Mouse (Mus musculus): Measurements from ENCODE around the gene Spo11. TPM values are rescaled to one million over a fixed set of nuclear protein-coding genes. Genes with fewer than 3 reads are reported as not detected.

Gene Spo11
- total and polyA plus RNA-seq, 3 experiments: 0.16 to 0.34 TPM; not detected in 1

- in situ Hi-C loops (cut with MboI; ENCODE audit: low pct_ligation_motif_present, low pct_unique_long_range_greater_than_20kb, low sequenced_read_pairs): loop anchor here (25.0 kb wide), 1 partner anchor 151 kb away; the partner anchor contains the start of gene Pck1
- H3K4me3 ChIP-seq (replicated peaks in 1 of 3; ENCODE audit: low read depth in 2 of 3, low read length in 2 of 3, poor library complexity in 1 of 3): no peak overlapping the region
- H3K4me1 ChIP-seq (ENCODE audit: control insufficient read depth in 1 of 2, insufficient read depth in 2 of 2): peaks cover 0 to 21% of the 10 kb centered on the region in 2 experiments; a peak in 2 of 4 replicates
- dilution Hi-C loops (cut with MboI; ENCODE audit: extremely low pct_ligation_motif_present, extremely low pct_unique_long_range_greater_than_20kb, low sequenced_read_pairs): no loop called here
- no peaks in the 10 kb centered on the region for H3K27me3 ChIP-seq (replicated peaks)
- no peak overlapping the region for H3K9ac ChIP-seq (ENCODE audit: insufficient read depth, low read depth)
- TF ChIP-seq ZC3H11A (IDR thresholded peaks at IDR 0.05; ENCODE audit: low read depth, low read length): no peak
- TF ChIP-seq EP300 (IDR thresholded peaks at IDR 0.05; ENCODE audit: low read length): no peak
- no peaks in the 10 kb centered on the region for H3K9me3 ChIP-seq (replicated peaks; ENCODE audit: low read length)
- no peaks in the 10 kb centered on the region for H3K79me2 ChIP-seq (replicated peaks; ENCODE audit: control insufficient read depth, extremely low read depth, insufficient read depth, poor library complexity, severe bottlenecking)
- H3K36me3 ChIP-seq (replicated peaks in 1 of 2; ENCODE audit: control insufficient read depth in 1 of 2, insufficient read depth in 1 of 2, low read length in 1 of 2): peaks cover 94 to 100% of the 10 kb centered on the region in 2 experiments
- no peak overlapping the region for H3K27ac ChIP-seq (ENCODE audit: insufficient read depth, low read depth)
- no peak for DNase-seq (ENCODE audit: extremely low read depth)
- no peak overlapping the region for H3K4me2 ChIP-seq (ENCODE audit: insufficient read depth, low read depth, poor library complexity, severe bottlenecking)
These were observed 33.9 kb downstream of the Spo11 start for GRCm38 (mm10) chr2:173011440-173011839.

GRCm38 (mm10) chr2:173014741-173015287, 37.3 kb downstream of the Spo11 start:
- Histone ChIP-seq H3K27me3 (replicated peaks) (no peaks in the 10 kb centered on the region), H3K27ac (ENCODE audit: insufficient read depth, low read depth) (no peak overlapping the region), H3K36me3 (replicated peaks in 1 of 2; ENCODE audit: control insufficient read depth in 1 of 2, insufficient read depth in 1 of 2, low read length in 1 of 2) (peaks cover 60 to 69% of the 10 kb centered on the region in 2 experiments), H3K4me3 (replicated peaks in 1 of 3; ENCODE audit: low read depth in 2 of 3, low read length in 2 of 3, poor library complexity in 1 of 3) (no peak overlapping the region), H3K4me2 (ENCODE audit: insufficient read depth, low read depth, poor library complexity, severe bottlenecking) (no peak overlapping the region), H3K4me1 (ENCODE audit: control insufficient read depth in 1 of 2, insufficient read depth in 2 of 2) (peaks cover 23 to 42% of the 10 kb centered on the region in 2 experiments), H3K79me2 (replicated peaks; ENCODE audit: control insufficient read depth, extremely low read depth, insufficient read depth, poor library complexity, severe bottlenecking) (no peaks in the 10 kb centered on the region), H3K9me3 (replicated peaks; ENCODE audit: low read length) (no peaks in the 10 kb centered on the region), H3K9ac (ENCODE audit: insufficient read depth, low read depth) (no peak overlapping the region)
- no peak for TF ChIP-seq NELFE (IDR thresholded peaks at IDR 0.05; ENCODE audit: low read depth, low read length)
- TF ChIP-seq CHD2 (IDR thresholded peaks at IDR 0.05; ENCODE audit: low read length): no peak
- no peak for TF ChIP-seq ZKSCAN1 (IDR thresholded peaks at IDR 0.05; ENCODE audit: borderline replicate concordance, low read depth, low read length)
- no peak for TF ChIP-seq SMC3 (IDR thresholded peaks at IDR 0.05; ENCODE audit: low read depth, low read length)
- TF ChIP-seq GABPA (IDR thresholded peaks at IDR 0.05; ENCODE audit: insufficient replicate concordance, low read depth, low read length): no peak
- TF ChIP-seq POLR2AphosphoS2 (IDR thresholded peaks at IDR 0.05; ENCODE audit: low read depth, low read length): no peak
- no peak for TF ChIP-seq MAFK (IDR thresholded peaks at IDR 0.05; ENCODE audit: insufficient replicate concordance, low read length)
- TF ChIP-seq USF2 (conservative IDR thresholded peaks at IDR 0.05; ENCODE audit: low read depth, low read length): no peak
- no peak for TF ChIP-seq JUN (IDR thresholded peaks at IDR 0.05; ENCODE audit: insufficient read depth, low read depth, low read length)
- TF ChIP-seq IRF4 (IDR thresholded peaks at IDR 0.05; ENCODE audit: low read depth, low read length): no peak
- no peak for TF ChIP-seq MXI1 (IDR thresholded peaks at IDR 0.05; ENCODE audit: low read depth, low read length)
- no peak for TF ChIP-seq SIN3A (IDR thresholded peaks at IDR 0.05; ENCODE audit: low read length)
- TF ChIP-seq HCFC1 (IDR thresholded peaks at IDR 0.05; ENCODE audit: low read depth, low read length): no peak
- TF ChIP-seq ZNF384 (IDR thresholded peaks at IDR 0.05; ENCODE audit: low read depth, low read length): no peak
- no peak for TF ChIP-seq UBTF (IDR thresholded peaks at IDR 0.05; ENCODE audit: low read depth, low read length)
- no peak for TF ChIP-seq TCF12 (IDR thresholded peaks at IDR 0.05; ENCODE audit: low read depth, low read length)
- TF ChIP-seq CTCF (conservative IDR thresholded peaks at IDR 0.05 in 1 of 2, IDR thresholded peaks at IDR 0.05 in 1 of 2; ENCODE audit: low read depth in 2 of 2, low read length in 2 of 2): no peak
- in situ Hi-C loops (cut with MboI; ENCODE audit: low pct_ligation_motif_present, low pct_unique_long_range_greater_than_20kb, low sequenced_read_pairs) (loop anchor here (5.0 to 25.0 kb wide), 2 partner anchors 67 to 147 kb away; partner anchors contain the start of gene Pck1), dilution Hi-C loops (cut with MboI; ENCODE audit: extremely low pct_ligation_motif_present, extremely low pct_unique_long_range_greater_than_20kb, low sequenced_read_pairs) (no loop called here)
- DNase-seq (ENCODE audit: extremely low read depth): no peak

All from CH12.LX (cell line).